Mouse (Mus musculus): Measurements from ENCODE around the gene Plpp7. TPM values are rescaled to one million over a fixed set of nuclear protein-coding genes. Genes with fewer than 3 reads are reported as not detected.

Plpp7 gene
- polyA plus RNA-seq, 1 experiment from 2014 or later, result 10.3 TPM

Small RNA genes lying within 50 kb of the gene (microRNA-seq; reads per million reads assigned to microRNA genes)
- 0.80 reads per million for gene Mir7674

Other genes starting within 250 kb of the Plpp7 start
- gene Fibcd1, start 249.5 kb upstream of the Plpp7 start, polyA plus RNA-seq (2015; fragmentation: Nextera tagmentation; extraction: Ambion mirVana), result 1.2 and 1.5 TPM in 2 replicates
- 3.2 and 3.3 TPM in 2 replicates for gene Lamc3, start 208.2 kb upstream of the Plpp7 start, polyA plus RNA-seq (2015; fragmentation: Nextera tagmentation; extraction: Ambion mirVana)
- gene Aif1l, start 145.4 kb upstream of the Plpp7 start, polyA plus RNA-seq (2015; fragmentation: Nextera tagmentation; extraction: Ambion mirVana), result 68.7 and 74.8 TPM in 2 replicates
- gene Nup214, start 121.1 kb upstream of the Plpp7 start, polyA plus RNA-seq (2015; fragmentation: Nextera tagmentation; extraction: Ambion mirVana), result 101 and 103 TPM in 2 replicates
- 0.36 and 0.73 TPM in 2 replicates for gene Fam78a, start 10.7 kb upstream of the Plpp7 start, polyA plus RNA-seq (2015; fragmentation: Nextera tagmentation; extraction: Ambion mirVana)
- gene Prrc2b, start 55.6 kb downstream of the Plpp7 start, polyA plus RNA-seq (2015; fragmentation: Nextera tagmentation; extraction: Ambion mirVana), result 53.0 and 57.4 TPM in 2 replicates
- 23.7 and 27.0 TPM in 2 replicates for gene Pomt1, start 141.1 kb downstream of the Plpp7 start, polyA plus RNA-seq (2015; fragmentation: Nextera tagmentation; extraction: Ambion mirVana)
- gene Uck1, start 164.6 kb downstream of the Plpp7 start, polyA plus RNA-seq (2015; fragmentation: Nextera tagmentation; extraction: Ambion mirVana), result 76.9 and 89.3 TPM in 2 replicates
- gene Golga2, start 191.9 kb downstream of the Plpp7 start, polyA plus RNA-seq (2015; fragmentation: Nextera tagmentation; extraction: Ambion mirVana), result 20.5 and 23.4 TPM in 2 replicates
- gene Swi5, start 192.5 kb downstream of the Plpp7 start, polyA plus RNA-seq (2015; fragmentation: Nextera tagmentation; extraction: Ambion mirVana), result 466 and 470 TPM in 2 replicates

All from forebrain, embryonic 13.5 days (tissue).